Mouse (Mus musculus) adrenal gland, adult (tissue): Measurements from ENCODE around the gene Zfp704.
A peak's percentile ranks its signal among the peaks of the same experiment; 100 is the strongest.

Experiments
- DNase-seq, 2 experiments: peaks; one replicate each; pipeline ENCODE4 v3.0.0; 2022 to 2023; ENCODE audit warnings: low spot score in 1 of 2; ENCODE audit not compliant: inconsistent age in 2 of 2

The Zfp704 gene

DNA sequence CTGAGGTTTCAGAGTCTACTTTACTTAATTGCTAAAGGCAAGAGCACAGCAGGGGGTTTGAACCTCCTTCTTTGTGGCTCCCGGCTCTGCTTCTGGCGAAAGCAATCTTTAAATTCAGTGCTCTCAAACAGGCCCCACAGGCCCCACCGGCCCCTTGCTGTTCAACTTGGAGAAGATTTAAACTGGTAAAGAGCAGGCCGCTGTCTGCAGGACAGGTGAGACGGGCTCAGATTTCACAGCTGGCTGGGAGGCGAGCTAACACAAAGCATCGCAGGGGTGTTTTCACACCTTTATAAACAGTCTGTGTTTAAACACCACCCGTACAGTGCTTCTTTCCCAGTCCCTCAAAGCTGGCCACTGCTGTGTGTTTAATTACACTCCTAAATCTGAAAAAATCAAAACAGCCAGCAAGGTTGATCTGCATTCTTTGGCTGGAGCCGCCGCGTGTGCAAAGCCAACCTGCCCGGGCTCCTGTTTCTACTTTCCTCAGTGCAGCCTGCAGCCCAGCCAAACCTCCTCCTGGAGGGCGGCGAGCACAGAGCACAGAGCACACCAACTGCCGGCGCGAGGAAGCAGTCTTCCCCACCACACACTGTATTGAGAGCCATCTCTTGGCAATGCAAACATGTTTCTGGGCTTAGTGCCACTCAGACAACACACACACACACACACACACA, 89.7 kb downstream of the Zfp704 start:
- peak; percentile 49 to 79 for DNase-seq

DNA sequence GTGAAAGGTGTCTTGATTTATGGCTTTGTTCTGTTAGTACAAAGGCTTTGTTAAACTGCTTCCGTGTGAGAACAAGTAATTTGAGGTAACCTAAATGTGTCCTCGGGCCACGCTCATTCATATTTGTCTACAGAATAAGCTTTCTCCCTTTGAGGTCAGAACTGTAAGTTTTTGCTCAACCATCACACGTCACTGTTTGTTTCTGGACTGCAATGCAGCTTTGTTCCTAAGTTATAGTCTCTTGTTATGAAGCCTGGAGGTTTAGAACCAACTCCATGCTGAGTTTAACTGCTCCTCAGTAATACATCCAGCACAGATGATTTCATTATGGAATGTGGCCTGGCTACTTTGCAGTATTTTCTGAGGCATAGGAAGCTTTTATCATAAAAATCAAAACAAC, 90.4 kb downstream of the Zfp704 start:
- no peak for DNase-seq

DNA sequence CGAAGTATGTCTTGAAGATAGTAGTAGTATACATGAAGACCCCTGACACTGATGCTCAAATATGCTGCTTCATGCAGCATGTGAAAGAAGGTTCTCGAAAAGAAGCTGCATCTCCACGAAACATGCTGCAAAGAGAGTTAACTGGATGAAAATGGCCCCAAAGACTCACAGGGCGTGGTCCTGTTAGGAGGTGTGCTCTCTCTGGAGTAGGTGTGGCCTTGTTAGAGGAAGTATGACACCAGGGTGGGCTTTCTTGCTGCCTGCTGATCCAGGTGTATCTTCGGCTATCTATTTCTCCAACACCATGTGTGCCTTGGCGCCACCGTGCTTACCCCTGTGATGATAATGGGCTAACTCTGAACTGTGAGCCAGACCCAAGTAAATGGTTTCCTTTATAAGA, 90.9 kb downstream of the Zfp704 start:
- DNase-seq: no peak

DNA sequence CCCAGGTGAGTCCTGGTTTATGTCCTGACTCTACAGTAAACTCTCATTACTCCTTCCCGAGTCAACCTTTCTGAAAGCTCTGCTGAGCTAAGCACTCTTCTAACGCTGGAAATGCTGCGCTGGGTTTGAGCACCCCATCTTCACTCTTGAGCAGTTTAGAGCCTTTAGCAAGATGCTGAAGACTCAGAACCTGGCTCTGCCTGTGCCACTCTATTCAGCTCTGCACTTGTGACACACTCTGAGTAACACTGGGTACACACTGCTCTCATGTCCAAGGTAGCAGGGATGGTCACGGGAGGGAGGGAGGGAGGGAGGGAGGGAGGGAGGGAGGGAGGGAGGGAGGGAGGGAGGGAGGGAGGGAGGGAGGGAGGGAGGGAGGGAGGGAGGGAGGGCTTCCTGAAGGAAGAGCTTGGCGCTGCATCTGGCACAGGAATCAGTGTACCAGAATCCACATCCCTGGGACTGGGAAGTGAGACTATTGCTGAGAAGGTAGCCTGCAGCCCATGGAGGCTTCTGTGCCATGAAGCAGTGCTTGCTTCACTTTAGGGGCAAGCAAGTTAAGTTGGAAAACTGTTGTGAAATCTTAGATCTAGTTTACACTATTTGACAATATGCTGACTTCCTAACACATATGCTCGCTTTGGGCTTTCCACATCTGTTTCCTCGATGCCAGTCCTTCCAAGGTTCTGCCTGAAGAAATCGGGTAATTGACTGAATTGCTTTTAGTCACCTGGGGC, 93.6 kb downstream of the Zfp704 start:
- DNase-seq: peak; percentile 51 to 57

DNA sequence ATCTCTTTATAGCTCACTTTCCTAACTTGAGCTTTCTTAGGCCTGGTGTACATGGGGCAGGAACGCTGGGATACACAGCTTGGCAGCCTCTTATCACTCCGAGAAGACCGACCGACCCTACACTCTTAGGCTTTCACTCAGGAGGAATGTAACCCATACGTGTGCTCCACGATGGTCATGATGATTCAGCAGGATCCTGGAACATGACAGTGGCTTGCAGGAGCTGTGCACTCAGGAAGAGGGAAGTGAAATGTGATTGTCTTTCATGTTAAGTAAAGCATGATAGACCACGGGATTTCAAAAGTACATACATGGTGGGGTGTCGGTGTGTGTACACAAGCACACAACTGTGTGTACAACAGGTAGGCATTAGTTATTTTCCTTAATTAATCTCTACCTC, 94.4 kb downstream of the Zfp704 start:
- DNase-seq: no peak

DNA sequence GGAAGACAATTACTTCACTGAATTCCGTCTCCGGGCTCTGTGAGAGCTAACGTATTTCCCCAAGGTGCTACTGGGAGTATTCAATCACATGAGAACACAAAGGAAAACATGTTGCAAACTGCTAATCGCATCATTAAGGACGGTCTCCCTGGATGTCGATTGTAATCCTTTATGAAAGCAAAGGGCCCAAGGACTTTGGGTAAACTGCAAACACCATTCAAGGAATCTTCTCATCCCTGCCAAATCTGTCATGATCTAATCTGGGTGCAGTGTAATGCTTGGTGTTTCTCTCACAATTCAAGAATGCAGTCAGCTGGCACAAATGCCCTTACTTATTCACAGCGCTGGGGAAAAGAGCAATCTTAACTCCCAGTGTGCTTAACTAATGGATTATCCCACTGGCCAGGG, 96.2 kb downstream of the Zfp704 start:
- DNase-seq: no peak

DNA sequence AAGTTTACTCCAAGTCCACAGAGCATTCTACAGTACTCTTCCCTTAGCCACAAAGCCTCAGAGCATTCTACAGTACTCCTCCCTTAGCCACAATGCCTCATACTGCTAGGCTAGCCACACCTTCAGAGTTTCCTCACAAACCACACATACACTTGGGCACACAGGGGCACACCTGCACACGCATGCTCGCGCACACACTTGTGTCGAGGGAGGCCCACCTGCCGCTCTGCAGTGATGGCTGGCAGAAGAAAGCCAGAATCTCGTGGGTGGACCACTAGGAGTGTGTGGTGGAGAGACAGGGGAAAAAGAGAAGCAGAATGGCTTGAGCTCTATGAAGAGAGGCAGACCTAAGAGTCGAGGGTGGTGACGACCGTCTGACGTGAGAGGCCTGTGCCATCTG, 97.7 kb downstream of the Zfp704 start:
- DNase-seq: no peak

DNA sequence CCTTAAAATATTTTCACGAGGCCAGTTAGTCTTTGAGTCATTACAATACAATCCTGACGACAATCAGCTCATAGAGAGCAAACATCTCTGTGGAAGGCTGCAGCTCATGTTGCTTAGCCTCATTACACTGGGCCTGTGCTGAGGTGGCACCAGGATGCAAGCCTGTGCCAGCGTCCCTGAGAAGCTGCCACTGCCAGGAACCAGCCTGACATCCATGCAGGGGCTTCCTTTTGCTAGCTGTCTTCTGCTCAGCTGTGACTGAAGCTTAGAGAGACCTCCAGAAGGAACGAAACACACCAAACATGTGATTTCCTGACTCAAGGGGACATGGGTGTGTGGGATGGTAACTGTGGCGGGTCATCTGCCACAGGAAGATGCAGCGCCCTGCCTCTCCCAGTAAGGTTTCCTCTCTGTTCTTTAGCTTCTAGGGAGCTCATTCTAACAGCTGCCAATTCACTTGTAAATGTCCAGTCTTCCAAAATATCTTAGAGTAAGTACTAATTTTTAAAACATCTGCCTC, 104.1 kb downstream of the Zfp704 start:
- DNase-seq: no peak

DNA sequence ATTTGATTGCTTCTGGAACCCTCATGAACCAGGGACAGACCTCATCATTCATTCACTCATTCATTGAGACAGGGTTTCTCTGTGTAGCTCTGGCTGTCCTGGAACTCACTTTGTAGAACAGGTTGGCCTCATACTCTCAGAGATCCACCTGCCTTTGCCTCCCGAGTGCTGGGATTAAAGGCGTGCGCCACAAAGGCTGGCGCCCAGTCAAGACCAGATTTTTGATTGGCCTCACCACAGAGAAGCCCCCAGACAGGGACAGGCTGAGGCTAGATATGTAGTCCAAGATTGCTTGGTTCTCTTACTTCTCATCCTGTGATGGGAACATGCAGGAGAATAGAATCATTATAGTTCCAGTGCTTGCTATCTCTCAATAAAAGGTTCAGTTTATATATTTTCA, 105.5 kb downstream of the Zfp704 start:
- no peak for DNase-seq

DNA sequence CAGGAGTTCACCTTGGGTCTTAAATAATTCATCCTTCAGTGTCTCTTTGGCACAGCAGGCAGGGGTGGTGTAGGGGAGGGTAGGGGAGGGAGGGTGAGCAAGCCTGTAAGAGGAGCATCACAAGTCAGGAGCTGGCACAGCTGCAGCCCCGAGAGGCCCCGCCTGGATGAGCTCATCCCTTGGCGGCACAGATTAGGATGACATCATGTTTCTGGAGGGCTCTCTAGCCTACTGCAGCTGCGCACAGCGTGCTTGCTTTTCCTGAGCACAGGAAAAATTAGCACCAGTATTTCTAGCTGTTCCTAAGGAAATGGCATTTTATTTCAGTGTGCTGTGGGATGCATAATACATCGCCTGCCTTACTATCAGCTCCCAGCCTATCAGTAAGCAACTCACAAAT, 109.2 kb downstream of the Zfp704 start:
- DNase-seq: peak; percentile 96

DNA sequence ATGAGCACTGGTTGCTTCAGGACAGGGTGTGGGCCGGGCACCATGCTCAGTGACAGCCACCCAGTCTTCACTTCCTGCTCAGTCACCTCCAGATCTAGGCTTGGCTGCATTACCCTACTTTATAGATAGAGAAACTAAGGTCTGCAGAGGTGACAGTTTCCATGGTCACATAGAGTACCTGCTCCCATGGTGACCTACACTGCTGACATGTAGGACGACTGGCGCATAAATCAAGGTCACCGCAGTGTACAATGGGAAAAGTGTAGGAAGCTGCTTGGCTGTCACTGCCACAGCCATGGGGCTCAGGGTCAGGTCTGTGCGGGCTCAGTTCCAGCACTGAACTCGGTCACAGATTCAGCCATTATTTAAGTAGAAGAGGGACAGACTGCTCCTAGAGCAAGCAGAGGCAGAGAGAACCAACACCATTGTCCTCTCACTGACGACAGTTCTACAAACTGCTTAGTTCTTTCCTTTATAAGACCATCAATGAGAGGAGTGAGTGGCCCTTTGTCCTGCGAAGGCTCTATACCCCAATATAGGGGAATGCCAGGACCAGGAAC, 109.8 kb downstream of the Zfp704 start:
- peak; percentile 67 to 82 for DNase-seq

DNA sequence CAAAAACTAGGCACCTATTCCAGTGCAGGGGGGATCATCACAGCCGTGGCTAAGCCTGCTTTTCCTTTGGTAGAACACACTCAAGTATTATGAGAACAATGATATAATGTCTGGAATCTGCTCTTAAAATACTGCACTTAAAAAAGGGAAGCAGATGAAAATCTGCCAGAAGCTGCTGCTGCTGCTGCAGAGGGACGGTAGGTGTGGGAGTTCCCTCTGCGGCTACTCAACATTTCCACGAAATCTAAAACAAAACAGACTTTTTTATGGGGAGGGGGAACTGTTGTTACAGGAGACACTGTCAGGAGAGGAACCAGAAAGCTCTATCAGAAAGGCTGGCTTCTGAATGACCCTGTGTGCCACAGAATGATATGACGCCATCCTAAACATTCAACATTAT, 110.4 kb downstream of the Zfp704 start:
- no peak for DNase-seq

DNA sequence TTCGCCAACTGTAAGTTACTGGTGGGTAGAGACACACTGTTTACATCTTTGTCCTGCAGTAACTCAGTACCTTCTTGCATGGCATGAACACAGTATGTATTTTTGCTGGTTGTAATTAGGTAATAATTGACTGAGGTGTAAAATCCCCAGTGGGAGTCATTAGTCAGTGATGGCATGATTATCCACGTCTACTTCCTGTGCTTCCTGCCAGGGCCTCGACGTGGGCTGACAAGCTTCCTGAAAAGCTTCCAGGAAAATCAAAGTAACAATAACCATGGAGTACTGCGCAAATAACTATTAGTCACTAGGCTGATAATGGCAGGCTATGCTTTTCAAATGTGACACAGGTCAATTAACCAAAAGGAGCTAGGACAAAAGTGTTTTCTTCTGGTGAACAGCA, 112.6 kb downstream of the Zfp704 start:
- no peak for DNase-seq

DNA sequence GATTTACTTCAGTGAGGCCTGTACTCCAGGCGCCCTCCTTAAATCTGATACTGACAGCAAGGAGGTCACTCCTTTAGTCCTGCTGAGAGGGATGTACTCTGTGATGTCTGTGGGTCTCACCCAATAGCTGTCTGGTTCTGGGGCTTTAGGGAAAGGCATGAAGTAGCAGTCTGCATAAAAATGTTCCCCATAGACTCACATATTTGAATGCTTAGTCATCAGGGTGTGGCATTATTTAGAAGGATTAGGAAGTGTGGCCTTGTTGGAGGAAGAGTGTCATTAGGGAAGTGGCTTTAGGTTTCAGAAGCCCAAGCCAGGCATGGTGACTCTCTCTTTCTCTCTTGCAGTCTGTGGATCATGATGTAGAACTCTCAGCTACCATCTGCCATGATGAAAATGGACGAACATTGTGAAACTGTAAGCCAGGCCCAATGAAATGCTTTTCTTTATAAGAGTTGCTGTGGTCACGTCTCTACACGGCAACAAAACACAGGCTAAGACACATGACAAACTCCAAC, 118.1 kb downstream of the Zfp704 start:
- DNase-seq: no peak

DNA sequence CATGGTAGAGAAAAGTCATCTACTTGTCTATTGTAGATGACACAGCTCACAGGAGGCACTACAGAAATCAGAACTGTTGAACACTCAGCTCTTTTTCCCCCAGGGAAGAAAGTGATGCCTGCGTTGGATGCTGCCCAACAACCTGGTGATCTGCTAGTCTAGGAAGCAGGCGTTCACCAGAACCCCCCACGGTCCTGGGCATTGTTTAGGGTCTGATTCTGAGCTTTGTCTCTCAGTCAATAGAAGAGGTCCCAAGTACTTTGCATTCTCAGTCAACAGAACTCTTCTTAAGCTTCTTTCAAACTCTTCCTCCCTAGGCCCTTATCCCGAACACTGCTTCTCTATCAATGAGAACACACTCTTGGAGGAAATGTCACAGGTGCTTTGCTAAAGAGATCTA, 122.2 kb downstream of the Zfp704 start:
- DNase-seq: no peak

DNA sequence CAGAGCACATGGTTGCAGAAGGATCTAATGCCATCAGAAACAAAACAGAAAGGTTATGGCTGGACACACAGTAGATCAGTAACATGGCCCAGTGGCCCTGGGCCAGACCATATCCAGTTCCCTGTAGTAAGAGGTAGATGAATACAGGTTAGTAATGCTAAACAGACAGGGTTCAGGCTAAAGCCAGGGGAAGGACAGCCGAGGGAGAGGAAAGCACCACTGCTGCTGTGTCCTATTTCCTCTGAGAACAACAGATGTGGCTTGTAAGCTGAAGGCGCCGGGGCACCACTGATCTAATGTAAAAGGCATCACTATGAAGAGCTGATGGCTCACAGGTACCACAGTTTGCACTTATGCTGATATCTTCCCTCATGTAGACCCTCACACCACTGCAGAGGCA, 124.4 kb downstream of the Zfp704 start:
- no peak for DNase-seq

DNA sequence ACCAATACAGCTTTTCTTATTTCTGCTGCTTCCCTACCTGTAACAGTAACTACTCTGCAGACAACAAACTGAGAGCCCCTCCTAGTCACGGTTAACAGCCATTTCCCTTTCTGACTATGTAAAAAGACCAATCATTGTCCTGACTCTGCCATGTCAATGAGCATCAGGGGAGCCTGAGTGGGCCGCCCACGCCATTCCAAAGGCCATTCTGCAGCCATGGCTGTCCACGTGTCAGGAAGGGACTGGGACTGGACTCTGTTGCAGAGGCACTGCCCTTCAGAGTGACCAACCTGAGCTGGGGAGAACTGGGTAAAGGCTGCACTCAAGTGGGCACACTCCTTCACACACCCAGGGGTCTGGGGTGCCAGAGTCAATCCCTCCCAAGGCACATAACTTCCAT, 127.9 kb downstream of the Zfp704 start:
- no peak for DNase-seq

DNA sequence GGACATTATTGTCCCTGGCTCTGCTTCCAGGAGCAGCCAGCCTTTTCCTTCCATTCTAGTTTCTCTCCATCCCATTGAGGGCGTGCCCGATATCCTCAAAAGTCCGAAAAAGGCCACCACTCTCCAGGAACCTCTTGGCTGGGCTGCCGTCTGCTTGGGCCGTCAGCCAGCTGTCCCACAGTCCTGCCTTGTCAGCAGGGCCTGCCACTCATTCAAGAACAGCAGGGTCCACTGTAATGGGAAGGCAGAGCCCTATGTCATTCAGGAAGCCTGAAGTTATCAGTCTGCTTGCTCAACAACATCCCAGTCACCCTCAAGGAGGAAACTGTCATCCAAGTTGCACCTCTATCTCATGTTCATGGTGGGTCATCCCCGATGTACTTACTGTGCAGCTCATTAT, 128.5 kb downstream of the Zfp704 start:
- no peak for DNase-seq

DNA sequence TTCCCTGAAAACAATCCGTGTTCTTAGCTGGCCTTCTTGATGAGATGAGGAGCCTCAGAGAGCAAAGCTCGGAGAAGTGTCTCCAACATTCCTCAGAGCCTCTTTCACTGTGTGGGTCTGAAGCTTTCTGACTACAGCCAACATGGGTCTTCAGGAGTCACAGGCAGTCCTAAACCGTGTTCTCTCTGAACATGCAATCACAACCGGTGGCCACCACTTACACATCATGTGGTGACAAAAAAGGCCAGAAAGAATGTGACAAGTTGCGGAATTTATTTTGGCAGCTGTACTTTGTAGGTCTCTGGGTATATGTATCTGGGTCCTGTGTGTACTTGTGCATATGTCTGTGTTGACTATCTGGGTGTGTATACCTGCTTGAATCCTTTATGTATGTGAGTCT, 128.9 kb downstream of the Zfp704 start:
- DNase-seq: no peak

DNA sequence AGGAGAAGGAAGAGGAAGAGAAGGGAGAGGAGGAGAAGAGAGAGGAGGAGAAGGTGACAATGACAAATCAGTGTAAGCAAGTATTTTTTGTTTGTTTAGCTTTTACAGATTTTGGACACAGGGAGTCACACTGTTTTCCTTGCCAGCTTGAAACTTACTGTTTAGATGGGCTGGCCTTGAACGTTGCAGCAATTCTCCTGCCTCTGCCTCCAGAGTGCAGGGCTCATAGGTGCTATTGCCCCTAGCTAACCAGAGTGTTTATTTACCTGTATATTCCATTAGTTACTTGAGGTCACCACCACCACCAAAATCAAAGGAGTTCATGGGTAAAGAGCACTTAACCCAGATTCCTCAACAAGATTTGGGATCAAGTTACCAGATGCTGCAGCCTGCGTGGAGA, 132.5 kb downstream of the Zfp704 start:
- DNase-seq: no peak

DNA sequence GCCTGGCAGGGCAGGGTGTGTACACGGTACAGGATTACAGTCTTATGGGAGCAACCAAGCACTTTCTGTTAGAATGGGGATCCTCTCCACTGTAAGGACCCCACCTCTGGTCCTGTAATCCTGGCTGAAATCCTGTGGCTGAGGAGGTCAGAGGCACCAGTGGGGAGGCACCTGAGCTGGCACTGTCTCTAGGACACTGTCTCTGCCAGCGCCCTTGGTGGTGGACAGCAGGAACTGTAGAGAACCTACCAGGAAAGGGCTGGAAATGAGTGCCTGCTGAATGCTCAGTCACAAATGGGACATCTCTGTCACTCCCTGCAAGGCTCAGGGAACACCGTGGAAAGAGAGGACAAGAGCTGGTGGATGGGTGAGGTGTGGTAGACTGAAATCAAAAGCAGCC, 133.5 kb downstream of the Zfp704 start:
- no peak for DNase-seq

DNA sequence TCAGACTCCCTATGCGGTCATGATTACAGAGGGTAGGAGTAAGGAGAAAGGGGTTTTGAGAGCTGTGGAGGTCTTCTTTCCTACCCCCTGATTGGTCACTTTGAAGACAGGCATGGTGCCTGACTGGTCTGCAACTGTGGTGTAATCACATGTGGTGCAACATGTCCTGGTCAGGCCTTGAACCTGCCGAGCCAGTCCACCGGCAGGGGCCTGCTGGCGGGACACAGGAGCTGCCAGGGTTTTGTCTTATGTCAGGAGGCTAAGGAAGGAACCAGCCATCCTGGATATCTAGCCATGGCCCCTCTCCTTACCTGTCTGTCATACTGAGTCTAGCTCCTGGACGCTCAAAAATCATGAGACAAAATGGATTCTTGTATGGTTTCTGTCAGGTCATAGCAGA, 134.4 kb downstream of the Zfp704 start:
- no peak for DNase-seq
